Mouse (Mus musculus): ENCODE results near the gene Mki67. TPM values are rescaled to one million over a fixed set of nuclear protein-coding genes. Genes with fewer than 3 reads are reported as not detected.

The Mki67 gene
- polyA plus RNA-seq, 1 experiment from 2014 or later, result 108 TPM

- Histone ChIP-seq H3K4me1 (peaks cover 15% of the 10 kb centered on the region), H3K9ac (peak overlapping the region; percentile 22; the same call in 1 of the 2 replicates), H3K4me2 (peak overlapping the region; percentile 61), H3K27me3 (replicated peaks) (peaks cover 10% of the 10 kb centered on the region; the same call in 1 of the 2 replicates), H3K27ac (peak overlapping the region; percentile 13; the same call in 1 of the 2 replicates), H3K4me3 (peak overlapping the region; percentile 35), H3K36me3 (no peaks in the 10 kb centered on the region), H3K9me3 (replicated peaks) (no peaks in the 10 kb centered on the region)
- peak; percentile 94 for ATAC-seq
- WGBS (ENCODE audit: insufficient replicate concordance), result 17% methylated on average over 31 of the region's 31 CpGs
Observed at GRCm38 (mm10) chr7:135735691-135736580, 19.8 kb upstream of the Mki67 start.

DNA sequence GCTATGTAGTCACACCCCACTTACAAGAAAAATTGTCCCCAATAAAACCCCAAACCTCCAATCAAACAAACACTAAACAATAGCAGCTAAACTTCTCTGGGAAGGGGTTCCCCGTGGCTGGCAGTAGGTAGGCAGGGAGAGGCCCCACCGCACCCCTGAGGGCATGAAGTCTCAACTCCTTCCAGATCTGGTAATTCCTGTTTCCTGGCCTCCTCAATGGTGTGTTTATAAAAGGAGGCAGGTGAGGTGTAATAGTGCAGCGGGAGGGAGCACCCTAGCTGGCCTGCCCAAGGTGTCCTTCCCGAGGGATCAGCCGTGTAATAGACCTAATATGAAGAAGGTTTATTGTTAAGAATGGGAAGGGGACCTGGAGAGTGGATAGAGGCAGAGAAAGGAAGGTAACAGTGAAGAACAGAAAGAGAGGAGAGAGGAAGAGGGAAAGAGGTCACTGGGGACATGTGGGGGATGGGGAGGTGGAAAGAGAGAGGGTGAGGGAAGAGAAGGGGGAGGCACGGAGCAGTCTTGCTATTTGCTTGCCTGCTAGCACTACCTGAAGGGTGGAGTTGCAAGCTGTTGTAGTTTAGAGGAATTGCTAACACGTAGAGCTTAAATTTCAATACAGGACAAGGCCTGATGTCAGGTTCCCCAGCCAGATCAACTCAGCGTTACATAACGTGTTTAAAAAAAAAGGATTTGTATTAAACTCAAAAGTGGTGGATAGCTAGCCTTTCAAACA, 18.9 kb upstream of the Mki67 start:
- no peaks in the 10 kb centered on the region for H3K36me3 ChIP-seq
- no peak overlapping the region for H3K27ac ChIP-seq
- H3K4me3 ChIP-seq, result no peak overlapping the region
- H3K9me3 ChIP-seq (replicated peaks), result no peaks in the 10 kb centered on the region
- peaks cover 15% of the 10 kb centered on the region for H3K4me1 ChIP-seq
- peak overlapping the region; percentile 61; the same call in 1 of the 2 replicates for H3K4me2 ChIP-seq
- ATAC-seq, result no peak
- 0 out of 2 replicates have a peak overlapping the region, but pooled peaks have one; percentile 22 for H3K9ac ChIP-seq
- H3K27me3 ChIP-seq (replicated peaks), result 0 out of 2 replicates have a peak, but pooled peaks cover 7% of the 10 kb centered on the region
- 79% methylated on average over 9 of the region's 9 CpGs for WGBS (ENCODE audit: insufficient replicate concordance)

GRCm38 (mm10) chr7:135734379-135734778, 18.2 kb upstream of the Mki67 start:
- Histone ChIP-seq H3K4me1 (peaks cover 15% of the 10 kb centered on the region), H3K4me3 (no peak overlapping the region), H3K4me2 (no peak overlapping the region), H3K36me3 (no peaks in the 10 kb centered on the region), H3K9ac (no peak overlapping the region), H3K27ac (no peak overlapping the region), H3K27me3 (replicated peaks) (0 out of 2 replicates have a peak, but pooled peaks cover 7% of the 10 kb centered on the region), H3K9me3 (replicated peaks) (no peaks in the 10 kb centered on the region)
- ATAC-seq, result no peak
- 84% methylated on average over 5 of the region's 5 CpGs for WGBS (ENCODE audit: insufficient replicate concordance)

GRCm38 (mm10) chr7:135728038-135728437, 11.9 kb upstream of the Mki67 start:
- Histone ChIP-seq H3K27ac (no peak overlapping the region), H3K4me2 (no peak overlapping the region), H3K4me3 (no peak overlapping the region), H3K4me1 (peaks cover 14% of the 10 kb centered on the region), H3K9me3 (replicated peaks) (no peaks in the 10 kb centered on the region), H3K27me3 (replicated peaks) (peaks cover 6% of the 10 kb centered on the region; the same call in 1 of the 2 replicates), H3K36me3 (no peaks in the 10 kb centered on the region), H3K9ac (no peak overlapping the region)
- ATAC-seq, result no peak
- WGBS (ENCODE audit: insufficient replicate concordance), result 88% methylated on average over 12 of the region's 12 CpGs

- ATAC-seq, result no peak
- no peaks in the 10 kb centered on the region for H3K36me3 ChIP-seq
- WGBS (ENCODE audit: insufficient replicate concordance), result 41% methylated on average over 1 of the region's 1 CpGs
- H3K9me3 ChIP-seq (replicated peaks), result no peaks in the 10 kb centered on the region
- H3K4me1 ChIP-seq, result peaks cover 27% of the 10 kb centered on the region
- no peak overlapping the region for H3K27ac ChIP-seq
- no peak overlapping the region for H3K4me3 ChIP-seq
- H3K4me2 ChIP-seq, result no peak overlapping the region
- H3K27me3 ChIP-seq (replicated peaks), result peaks cover 6% of the 10 kb centered on the region; the same call in 1 of the 2 replicates
- H3K9ac ChIP-seq, result no peak overlapping the region
Observed at GRCm38 (mm10) chr7:135726707-135727106, 10.5 kb upstream of the Mki67 start.

DNA sequence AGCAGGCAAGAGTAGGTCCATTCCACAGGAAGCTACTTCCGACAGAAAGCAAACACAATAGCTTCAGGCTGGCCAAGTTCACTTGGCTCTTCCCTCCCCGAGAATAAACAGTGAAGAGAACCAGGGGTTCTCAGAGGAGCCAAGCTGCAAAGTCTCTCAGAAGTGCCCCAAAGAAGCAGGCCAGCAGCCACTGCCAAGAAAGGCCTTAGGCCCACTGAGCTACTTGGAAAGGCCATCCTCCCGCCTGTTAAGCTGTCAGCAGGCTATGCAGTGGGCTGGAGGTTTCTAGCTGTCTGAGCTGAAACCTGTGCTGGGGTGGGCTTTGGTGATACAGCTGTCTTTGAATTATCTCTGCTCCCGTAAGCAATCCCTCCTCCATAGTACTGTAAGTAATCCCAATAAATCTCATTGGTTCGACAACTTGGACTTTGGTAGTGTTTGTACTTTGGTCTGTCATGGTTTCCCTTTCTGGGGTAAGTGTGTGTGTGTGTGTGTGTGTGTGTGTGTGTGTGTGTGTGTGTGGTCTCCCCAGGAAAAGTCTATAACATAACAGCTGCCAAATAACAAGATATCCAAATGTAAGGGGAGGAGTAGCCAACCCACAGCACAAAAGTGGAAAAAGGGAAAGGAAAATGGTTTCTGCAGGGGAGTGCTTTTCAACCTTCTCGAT, 7.6 kb upstream of the Mki67 start:
- H3K27me3 ChIP-seq (replicated peaks), result peaks cover 6% of the 10 kb centered on the region; the same call in 1 of the 2 replicates
- H3K9me3 ChIP-seq (replicated peaks), result no peaks in the 10 kb centered on the region
- H3K4me2 ChIP-seq, result peak overlapping the region; percentile 75
- 58% methylated on average over 6 of the region's 6 CpGs for WGBS (ENCODE audit: insufficient replicate concordance)
- no peak for ATAC-seq
- peak overlapping the region; percentile 74 for H3K9ac ChIP-seq
- peak overlapping the region; percentile 100 for H3K27ac ChIP-seq
- peaks cover 51% of the 10 kb centered on the region for H3K4me1 ChIP-seq
- no peaks in the 10 kb centered on the region for H3K36me3 ChIP-seq
- H3K4me3 ChIP-seq, result no peak overlapping the region

- Histone ChIP-seq H3K9ac (peak overlapping the region; percentile 74), H3K27me3 (replicated peaks) (peaks cover 6% of the 10 kb centered on the region; the same call in 1 of the 2 replicates), H3K4me2 (peak overlapping the region; percentile 75), H3K4me3 (peak overlapping the region; percentile 55), H3K36me3 (no peaks in the 10 kb centered on the region), H3K27ac (peak overlapping the region; percentile 100), H3K9me3 (replicated peaks) (no peaks in the 10 kb centered on the region), H3K4me1 (peaks cover 66% of the 10 kb centered on the region)
- 38% methylated on average over 6 of the region's 6 CpGs for WGBS (ENCODE audit: insufficient replicate concordance)
- ATAC-seq, result peak; percentile 45
Observed at GRCm38 (mm10) chr7:135722011-135722838, 6.1 kb upstream of the Mki67 start.

- peak overlapping the region; percentile 100 for H3K27ac ChIP-seq
- peak overlapping the region; percentile 55 for H3K4me3 ChIP-seq
- H3K36me3 ChIP-seq, result no peaks in the 10 kb centered on the region
- peak overlapping the region; percentile 74 for H3K9ac ChIP-seq
- ATAC-seq, result peak; percentile 95
- H3K27me3 ChIP-seq (replicated peaks), result peaks cover 6% of the 10 kb centered on the region; the same call in 1 of the 2 replicates
- 18% methylated on average over 7 of the region's 7 CpGs for WGBS (ENCODE audit: insufficient replicate concordance)
- no peaks in the 10 kb centered on the region for H3K9me3 ChIP-seq (replicated peaks)
- H3K4me1 ChIP-seq, result peaks cover 73% of the 10 kb centered on the region
- peak overlapping the region; percentile 75 for H3K4me2 ChIP-seq
Observed at GRCm38 (mm10) chr7:135721436-135721992, 5.4 kb upstream of the Mki67 start.

- Histone ChIP-seq H3K27ac (peak overlapping the region; percentile 82), H3K4me2 (peak overlapping the region; percentile 73), H3K9me3 (replicated peaks) (no peaks in the 10 kb centered on the region), H3K9ac (peak overlapping the region; percentile 65), H3K36me3 (peaks cover 26% of the 10 kb centered on the region), H3K4me3 (peak overlapping the region; percentile 78), H3K4me1 (peaks cover 71% of the 10 kb centered on the region), H3K27me3 (replicated peaks) (no peaks in the 10 kb centered on the region)
- ATAC-seq, result no peak
- 56% methylated on average over 7 of the region's 7 CpGs for WGBS (ENCODE audit: insufficient replicate concordance)
Observed at GRCm38 (mm10) chr7:135716968-135717557, 902 bp upstream of the Mki67 start.

DNA sequence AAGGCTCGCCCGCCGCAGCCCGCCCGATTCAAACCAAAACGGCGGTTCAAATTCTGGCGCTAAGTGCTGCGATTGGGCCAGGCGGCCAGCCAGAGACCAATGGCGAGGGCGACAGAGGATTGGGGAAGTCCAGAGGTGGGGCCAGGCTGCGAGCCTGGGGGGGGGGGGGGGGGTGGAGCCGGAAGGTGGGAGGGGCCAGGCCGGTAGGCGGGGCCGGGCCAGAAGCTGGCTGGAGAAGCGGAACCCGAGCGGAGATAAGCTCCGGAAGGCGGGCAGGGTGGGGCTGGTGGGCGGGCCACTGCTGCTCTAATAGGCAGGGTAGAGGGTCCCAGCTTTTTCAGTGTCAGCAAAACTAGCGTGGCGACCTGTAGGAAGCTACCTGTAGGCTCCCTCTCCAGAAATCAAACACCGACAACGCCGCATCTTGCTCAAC, 300 bp upstream of the Mki67 start:
- peak overlapping the region; percentile 96 for H3K27ac ChIP-seq
- no peaks in the 10 kb centered on the region for H3K9me3 ChIP-seq (replicated peaks)
- H3K4me1 ChIP-seq, result peaks cover 71% of the 10 kb centered on the region
- H3K9ac ChIP-seq, result peak overlapping the region; percentile 98
- H3K4me3 ChIP-seq, result peak overlapping the region; percentile 78
- H3K36me3 ChIP-seq, result peaks cover 31% of the 10 kb centered on the region
- H3K4me2 ChIP-seq, result peak overlapping the region; percentile 85
- WGBS (ENCODE audit: insufficient replicate concordance), result 0% methylated on average over 21 of the region's 28 CpGs
- no peaks in the 10 kb centered on the region for H3K27me3 ChIP-seq (replicated peaks)
- peak; percentile 94 for ATAC-seq
